Mouse (Mus musculus): ENCODE measurements around the gene Ghrh.
"Not testable (repeated sequence)": the region's sequence is repeated elsewhere in the genome, so short reads cannot be mapped to it uniquely, and the experiment has no call there.

The Ghrh gene

DNA sequence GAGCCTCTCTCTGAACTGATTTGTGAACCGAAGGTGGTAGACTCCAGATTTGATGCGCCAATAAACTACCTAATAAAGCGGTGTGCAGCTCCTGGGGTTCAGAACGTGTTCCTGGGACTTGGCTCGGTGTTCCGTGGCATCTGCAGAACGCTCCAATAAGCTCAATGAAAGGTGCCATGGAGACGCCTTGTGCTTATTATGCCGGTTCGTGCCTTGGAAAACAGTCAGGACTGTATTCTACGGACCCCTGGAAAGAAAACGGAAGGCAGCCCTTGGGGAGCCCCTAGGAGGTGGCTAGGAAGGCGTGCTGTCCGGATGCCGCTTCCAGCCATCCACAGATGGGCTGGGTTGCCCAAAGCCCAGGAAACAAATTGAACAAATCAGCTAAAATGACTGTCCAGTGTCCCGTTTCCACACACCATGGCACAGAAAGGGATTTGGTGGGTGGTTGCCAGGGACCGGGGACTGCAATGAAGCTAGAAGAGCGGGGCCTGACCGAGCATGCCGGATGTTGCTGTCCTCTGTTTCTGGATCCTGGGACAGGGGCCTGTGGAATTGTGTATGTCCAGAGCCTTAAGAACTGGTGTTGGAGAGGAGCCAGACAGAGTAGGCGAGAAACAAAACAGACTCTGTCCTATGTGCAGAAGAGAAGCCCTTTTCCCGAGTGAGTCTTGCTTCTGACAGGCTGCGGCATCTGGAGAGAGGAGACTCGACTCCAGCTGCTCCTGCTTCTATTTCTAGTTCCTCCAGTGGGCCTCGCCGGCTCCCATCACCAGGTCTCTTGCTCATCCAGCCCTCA is at the start of gene Ghrh:
Ghrh (minus strand) TSS at position 146 of the 799 bp plus-strand sequence.
- peak; percentile 16 to 33 for DNase-seq

DNA sequence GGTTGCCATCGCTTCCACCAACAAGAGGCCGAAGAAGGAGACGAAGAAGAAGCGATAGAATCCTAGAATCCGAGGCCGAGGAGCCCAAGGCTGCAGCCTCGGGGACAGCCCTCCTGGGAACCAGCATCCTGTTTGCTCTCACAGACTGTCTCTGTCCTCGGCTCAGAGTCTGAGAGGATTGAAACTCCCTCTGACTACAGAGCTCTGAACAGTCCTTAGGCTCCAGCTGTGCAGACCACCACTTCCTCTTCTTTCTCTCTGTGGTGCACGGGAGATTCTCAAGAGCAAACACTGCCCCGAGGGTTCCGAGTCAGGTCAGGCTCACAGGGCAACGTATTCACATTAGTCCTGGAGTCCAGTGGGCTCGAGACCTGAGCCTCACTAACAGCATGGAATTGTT is 48.7 kb upstream of the Ghrh start:
- no peak for DNase-seq

GRCm38 (mm10) chr2:157395371-157395770 is 48.1 kb upstream of the Ghrh start:
- peak; percentile 17 to 23 for DNase-seq

DNA sequence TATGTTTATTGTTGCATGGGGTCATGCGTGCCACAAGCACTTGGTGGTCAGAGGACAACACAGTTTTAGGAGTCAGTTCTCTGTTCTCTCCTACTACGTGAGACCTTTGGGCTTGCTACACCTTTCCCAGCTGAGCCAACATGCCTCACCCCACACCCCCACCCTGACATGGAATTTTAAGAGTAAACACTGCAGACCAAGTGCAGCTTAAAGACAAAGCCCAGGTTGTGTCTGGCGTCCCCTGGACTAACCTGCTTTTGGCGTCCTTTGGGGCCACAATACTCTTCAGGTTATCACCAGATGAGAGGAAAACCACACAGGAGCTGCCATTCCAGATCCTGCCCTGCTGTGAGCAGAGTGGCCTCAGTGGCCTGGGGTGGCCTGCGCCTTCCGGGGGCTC is 47.6 kb upstream of the Ghrh start:
- DNase-seq: no peak

DNA sequence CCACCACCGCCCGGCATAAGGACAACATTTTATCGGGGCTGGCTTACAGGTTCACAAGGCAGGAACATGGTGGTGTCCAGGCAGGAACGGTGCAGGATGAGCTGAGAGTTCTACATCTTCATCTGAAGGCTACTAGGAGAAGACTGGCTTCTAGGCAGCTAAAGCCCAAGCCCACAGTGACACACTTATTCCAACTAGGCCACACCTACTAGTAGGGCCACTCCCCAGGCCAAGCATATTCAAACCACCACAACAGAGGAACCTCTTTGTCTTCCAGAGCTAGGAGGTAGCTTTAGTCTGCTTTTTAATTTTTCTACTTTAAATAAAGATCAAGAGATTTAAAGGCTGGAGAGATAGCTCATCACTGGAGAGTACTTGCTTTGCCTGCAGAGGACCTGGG is 46.2 kb upstream of the Ghrh start:
- DNase-seq: no peak

GRCm38 (mm10) chr2:157392331-157392730 is 45.0 kb upstream of the Ghrh start:
- no peak for DNase-seq

GRCm38 (mm10) chr2:157389591-157389921 is 42.2 kb upstream of the Ghrh start:
- DNase-seq: no peak

GRCm38 (mm10) chr2:157388901-157389590 is 41.7 kb upstream of the Ghrh start:
- not testable (repeated sequence) for DNase-seq

GRCm38 (mm10) chr2:157384836-157385235 is 37.5 kb upstream of the Ghrh start:
- no peak for DNase-seq

DNA sequence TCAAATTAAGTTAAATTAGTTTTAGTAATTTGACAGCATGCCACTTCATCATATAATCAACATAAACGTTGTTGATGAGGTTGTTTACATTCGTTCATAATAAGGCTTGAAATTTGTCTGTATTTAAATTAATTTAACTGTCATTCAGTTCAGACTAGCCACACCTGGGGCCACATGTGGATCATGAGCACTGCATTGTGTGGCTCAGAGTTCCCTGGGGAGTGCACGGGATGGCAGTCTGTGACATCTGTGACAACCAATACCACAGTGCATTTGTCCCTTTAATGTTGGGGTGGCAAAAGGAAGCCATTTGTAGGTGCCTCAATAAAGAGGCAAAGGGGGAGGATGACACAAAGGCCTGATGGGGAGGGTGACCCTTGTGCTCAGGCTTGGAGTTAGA is 29.7 kb upstream of the Ghrh start:
- DNase-seq: no peak

DNA sequence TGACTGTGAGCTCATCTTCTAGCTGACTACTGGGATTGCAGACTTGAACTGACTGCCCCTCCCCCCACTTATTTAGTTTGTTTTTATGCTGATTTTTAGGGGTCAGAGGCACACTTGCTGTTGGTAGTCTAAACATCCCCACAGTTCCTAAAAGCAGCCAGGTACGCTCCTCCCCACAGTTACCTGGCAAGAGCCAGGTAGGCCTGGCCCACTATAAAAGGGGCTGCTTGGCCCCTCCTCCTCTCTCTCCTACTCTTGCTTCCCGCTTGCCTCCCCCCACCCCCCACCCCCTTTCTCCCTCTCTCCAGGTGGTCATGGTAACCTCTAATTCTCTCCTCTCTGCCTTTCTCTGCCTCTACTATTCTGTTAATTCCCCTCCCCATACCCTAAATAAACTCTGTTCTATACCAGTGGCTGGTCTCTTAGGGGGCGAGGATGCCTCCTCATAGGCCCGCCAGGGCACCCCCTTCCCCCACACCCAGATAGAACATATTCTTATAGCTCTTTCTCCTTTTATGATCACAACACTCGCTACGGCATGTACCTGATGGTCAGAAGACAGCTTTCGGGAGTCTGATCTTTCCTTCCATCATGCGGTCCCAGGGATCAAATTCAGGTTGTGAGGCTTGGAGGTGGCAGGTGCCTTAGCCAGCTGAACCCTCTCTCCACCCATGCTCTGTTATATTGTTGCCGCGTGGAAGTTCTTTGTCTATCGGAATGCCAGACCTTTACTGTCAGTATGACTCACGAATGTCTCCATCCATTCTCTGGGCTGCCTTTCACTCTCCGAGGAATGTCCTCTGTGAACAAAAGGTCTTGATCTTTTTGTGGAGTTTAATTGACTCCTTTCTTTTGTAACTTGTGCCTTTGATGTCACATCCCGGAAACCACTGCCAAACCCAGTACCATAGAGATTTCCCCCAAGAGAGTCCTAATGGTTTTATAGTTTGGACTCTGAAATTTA is 28.8 kb upstream of the Ghrh start:
- no peak for DNase-seq

DNA sequence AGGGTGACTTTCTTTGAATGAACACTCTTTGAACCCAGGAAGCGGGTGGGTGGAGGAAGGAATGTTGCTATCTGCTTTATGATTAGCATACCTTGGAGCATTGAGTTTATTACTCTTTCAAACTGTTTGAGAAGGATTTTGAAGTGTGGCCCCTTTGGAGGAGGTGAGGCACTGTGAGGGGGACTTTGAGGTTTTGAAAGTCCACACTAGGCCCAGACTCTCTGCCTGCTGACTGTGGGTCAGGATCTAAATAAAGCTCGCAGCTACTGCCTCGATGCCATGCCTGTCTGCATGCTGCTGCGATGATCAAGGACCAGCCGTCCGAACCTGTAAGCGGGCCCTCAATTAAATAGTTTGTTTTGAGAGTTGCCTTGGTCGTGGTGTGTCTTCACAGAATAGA is 27.7 kb upstream of the Ghrh start:
- no peak for DNase-seq

- no peak for DNase-seq
These were observed 26.4 kb upstream of the Ghrh start for GRCm38 (mm10) chr2:157373681-157374080.

- no peak for DNase-seq
These were observed 24.4 kb upstream of the Ghrh start for GRCm38 (mm10) chr2:157371696-157372095.

DNA sequence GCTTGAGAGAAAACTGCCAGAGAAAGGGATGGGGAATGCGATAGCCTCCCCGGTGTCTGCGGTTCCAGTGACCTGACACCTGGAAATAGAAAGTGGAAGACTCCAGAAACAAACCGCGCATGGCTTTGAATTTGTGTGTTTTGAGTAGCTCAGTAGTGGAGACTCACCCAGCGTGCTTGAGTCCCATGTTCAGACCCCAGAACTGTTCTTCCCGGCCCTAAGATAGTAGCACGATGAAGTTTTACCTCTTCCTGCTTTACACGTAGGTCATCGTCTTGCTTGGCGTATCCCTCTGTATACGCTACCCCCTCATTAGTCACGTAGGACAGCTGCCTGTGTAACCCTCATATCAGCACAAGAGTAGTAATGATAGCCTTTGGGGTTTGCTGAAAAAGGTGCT is 20.7 kb upstream of the Ghrh start:
- no peak for DNase-seq

DNA sequence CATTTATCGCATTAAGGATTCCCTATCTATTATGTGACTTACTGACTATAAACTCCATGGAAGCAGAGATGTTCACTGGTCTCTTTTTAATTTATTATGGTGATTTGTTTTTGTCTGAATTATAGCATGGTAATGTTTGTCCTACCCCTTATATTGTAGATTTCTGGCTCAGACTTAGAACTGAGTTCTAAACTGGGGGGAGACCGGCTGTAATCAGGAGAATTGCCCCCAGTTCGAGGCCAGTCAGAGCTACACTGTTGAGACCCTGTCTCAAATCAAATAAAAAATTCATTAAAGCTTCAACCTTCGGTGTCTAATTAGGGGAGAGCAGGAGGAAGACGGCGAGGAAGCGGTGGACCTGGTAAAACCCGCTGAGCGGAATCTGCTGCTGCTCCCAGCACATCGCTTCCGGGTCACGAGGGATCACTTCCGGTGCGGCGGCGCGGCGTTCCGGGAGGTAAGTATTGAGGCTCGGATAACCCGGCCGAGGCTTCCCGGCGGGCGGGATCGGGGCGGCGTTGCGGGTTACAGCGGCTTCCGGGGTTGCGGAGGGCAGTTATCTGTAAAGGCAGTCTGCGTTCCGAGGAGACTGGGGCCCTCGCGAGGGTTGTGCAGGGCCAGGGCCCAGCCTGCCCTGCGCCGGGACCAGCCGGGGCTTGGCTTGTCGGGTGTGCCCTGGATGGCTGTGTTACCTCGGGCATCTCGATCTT is 20.0 kb upstream of the Ghrh start, which contains the start of gene Manbal:
Manbal (plus strand) TSS at position 411 of the 710 bp plus-strand sequence.
- DNase-seq: peak; percentile 96 to 97

GRCm38 (mm10) chr2:157366762-157367161 is 19.5 kb upstream of the Ghrh start:
- DNase-seq: no peak

- no peak for DNase-seq
These were observed 15.7 kb upstream of the Ghrh start for GRCm38 (mm10) chr2:157363031-157363430.

GRCm38 (mm10) chr2:157360028-157360427 is 12.7 kb upstream of the Ghrh start:
- no peak for DNase-seq

- no peak for DNase-seq
These were observed 6.8 kb upstream of the Ghrh start for GRCm38 (mm10) chr2:157354106-157354505.

DNA sequence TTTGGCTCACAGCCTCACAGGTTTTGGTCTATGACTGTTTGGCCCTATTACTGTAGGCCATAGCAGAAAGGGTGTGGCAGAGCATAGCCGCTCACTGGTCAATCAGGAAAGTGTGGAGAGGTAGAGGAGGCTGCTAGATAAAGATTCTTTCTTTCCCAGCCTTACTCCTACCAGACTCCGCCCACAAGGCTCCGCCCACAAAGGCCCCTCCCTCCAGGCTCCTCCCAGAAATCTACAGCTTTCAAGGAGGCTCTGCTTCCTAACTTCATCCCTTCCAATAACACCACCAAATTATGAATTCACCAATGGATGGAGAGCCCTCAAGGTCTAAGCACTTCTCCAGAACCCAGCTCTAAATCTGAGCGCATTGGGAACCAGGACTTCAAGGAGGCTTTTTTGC is 5.9 kb upstream of the Ghrh start:
- no peak for DNase-seq

DNA sequence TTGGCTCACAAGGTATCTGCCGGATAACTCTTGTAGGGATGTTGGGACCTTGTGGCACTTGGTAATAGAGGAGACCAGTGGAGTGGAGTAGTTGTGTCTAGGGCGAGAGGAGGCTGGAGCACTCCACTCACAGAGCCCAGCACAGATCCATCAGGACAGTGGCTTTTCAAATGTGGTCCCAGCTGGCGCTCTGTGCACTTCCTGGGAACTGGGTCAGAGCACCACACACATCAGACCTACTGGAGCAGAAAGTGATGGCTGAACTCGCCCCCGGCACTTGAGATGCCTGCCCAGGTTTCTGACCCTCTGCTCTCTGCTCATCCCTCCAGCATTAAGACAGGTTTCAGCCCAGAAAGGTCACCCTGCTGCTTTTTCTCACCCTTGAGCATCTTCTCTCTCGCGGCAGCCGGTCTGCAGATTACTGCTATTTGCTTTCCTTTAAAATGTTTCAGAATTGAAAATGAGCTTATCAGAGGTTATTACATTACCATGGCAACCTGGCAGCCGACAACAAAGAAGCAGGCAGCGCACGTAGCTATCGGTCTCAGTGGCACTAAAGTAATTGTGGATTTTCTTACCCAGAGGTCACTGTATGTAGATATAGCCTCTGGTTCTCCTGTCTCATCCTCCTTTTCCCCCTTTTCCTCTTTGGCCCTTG is 1.9 kb upstream of the Ghrh start:
- peak in 1 of 2 experiments; percentile 26 for DNase-seq

Data from cerebellum, adult 18-20 months (tissue).